Mouse (Mus musculus) E14TG2a.4 (cell line): ENCODE data around the gene Des.
A peak's percentile ranks its signal among the peaks of the same experiment; 100 is the strongest.

Experiments
- H3K27me3 ChIP-seq: 2 replicates; pipeline ENCODE4 v1.6.1; 2014; ENCODE audit warnings: low read length, control low read depth; ENCODE audit not compliant: insufficient read depth
- H3K36me3 ChIP-seq: 2 replicates; pipeline ENCODE4 v1.6.1; 2014; ENCODE audit warnings: low read length, control low read depth; ENCODE audit not compliant: insufficient read depth
- H3K4me1 ChIP-seq: replicated peaks from 2 replicates; pipeline ENCODE4 v1.6.1; 2014; ENCODE audit warnings: low read depth, low read length, control low read depth
- H3K4me3 ChIP-seq: replicated peaks from 2 replicates; pipeline ENCODE4 v1.5.1; 2014; ENCODE audit warnings: mild to moderate bottlenecking, low read length
- H3K9me3 ChIP-seq: 2 replicates; pipeline ENCODE4 v1.6.1; 2014; ENCODE audit warnings: low read length, control low read depth
- CTCF ChIP-seq: conservative IDR thresholded peaks from 2 replicates; pipeline ENCODE4 v1.5.1; 2014; ENCODE audit warnings: low read length
- NANOG ChIP-seq: IDR thresholded peaks from 2 replicates; pipeline ENCODE4 v1.6.1; 2014; ENCODE audit warnings: borderline replicate concordance, low read length, mixed read lengths
- POU5F1 ChIP-seq: IDR thresholded peaks from 2 replicates; pipeline ENCODE4 v1.6.1; 2014; ENCODE audit warnings: low read length, borderline replicate concordance

Des gene

DNA sequence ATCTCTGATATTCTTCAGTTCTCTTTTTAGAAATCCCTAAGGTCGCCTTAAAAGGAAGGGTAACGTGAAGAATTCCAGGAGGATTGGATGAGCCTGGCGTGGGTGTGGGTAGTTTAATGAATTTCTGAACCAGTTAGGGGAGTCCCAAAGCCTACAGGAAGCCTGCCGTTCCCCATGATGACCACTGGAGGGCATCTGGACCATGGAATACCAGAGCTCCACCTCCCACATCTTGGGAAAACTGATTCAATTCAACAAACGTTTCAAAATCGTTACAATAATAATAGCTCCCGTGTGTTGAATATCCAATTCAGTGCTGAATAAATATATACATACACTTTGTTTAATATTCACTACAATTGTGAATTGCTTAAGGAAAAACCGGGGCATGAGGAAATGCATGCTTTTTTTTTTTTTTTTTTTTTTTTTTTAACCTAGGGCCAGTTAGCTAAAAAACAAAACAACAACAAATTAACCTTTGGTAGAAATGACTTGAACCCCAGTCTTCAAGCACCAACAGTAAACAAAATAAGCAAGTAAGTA is 17.2 kb upstream of the Des start:
- TF ChIP-seq NANOG (no peak), CTCF (peak; percentile 85)
- H3K9me3 ChIP-seq: no peaks in the 10 kb centered on the region

GRCm38 (mm10) chr1:75344291-75345035 is 15.7 kb upstream of the Des start:
- Histone ChIP-seq H3K4me1 (peaks cover 55% of the 10 kb centered on the region), H3K9me3 (no peaks in the 10 kb centered on the region), H3K4me3 (peak overlapping the region; percentile 73), H3K36me3 (no peaks in the 10 kb centered on the region), H3K27me3 (peaks cover 8% of the 10 kb centered on the region; the same call in 1 of the 2 replicates)
- TF ChIP-seq POU5F1 (no peak), CTCF (no peak), NANOG (no peak)

More for the DNA sequence above, 17.2 kb upstream of the Des start:
- H3K4me1 ChIP-seq: peaks cover 54% of the 10 kb centered on the region
- H3K4me3 ChIP-seq: no peak overlapping the region
- no peaks in the 10 kb centered on the region for H3K36me3 ChIP-seq
- peaks cover 10% of the 10 kb centered on the region for H3K27me3 ChIP-seq

DNA sequence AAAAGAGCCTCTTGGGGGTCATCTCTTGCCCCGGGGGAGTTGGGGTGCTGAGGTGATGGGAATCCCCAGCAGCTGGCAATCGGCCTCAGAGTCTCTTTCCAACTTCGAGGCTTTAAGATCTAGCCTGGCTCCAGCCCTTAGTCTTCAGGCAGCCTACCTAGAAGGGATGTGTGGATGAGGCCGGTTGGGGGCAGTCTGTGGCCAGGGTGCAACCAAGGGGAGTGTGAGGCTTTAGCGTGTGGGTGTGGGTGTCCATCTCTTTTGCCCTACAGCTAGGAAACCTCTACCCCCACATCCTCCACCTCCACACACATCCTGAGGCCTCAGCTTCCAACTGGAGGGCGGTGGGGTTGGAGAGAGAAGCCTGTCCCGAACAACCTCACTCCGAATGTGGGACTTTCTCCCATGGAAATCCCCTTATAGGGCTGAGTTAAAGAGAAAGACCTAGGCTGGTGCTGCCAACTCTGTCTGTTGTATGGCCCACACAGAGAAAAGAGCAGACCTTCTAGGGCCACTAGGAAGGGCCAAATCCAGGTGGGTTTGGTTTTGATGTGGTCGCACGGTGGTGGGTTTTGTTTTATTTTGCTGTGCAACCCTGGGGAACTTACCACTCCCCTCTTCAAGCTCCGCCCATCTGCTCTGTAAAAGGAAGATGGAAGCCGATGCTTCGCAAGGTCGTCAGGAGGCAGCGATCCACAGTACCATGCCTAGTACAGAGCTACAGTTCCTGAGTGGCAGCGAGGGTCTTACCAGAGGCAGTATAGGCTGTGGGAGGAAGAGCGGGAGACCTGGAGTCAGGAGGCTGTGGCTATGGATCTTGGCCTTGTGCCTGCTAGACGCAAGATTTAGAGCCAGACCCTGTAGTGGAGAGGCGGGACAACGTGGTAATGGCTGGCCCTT is 14.8 kb upstream of the Des start:
- peak overlapping the region; percentile 73 for H3K4me3 ChIP-seq
- H3K27me3 ChIP-seq: peaks cover 8% of the 10 kb centered on the region; the same call in 1 of the 2 replicates
- peaks cover 60% of the 10 kb centered on the region for H3K4me1 ChIP-seq
- H3K36me3 ChIP-seq: no peaks in the 10 kb centered on the region
- TF ChIP-seq CTCF (no peak), NANOG (no peak), POU5F1 (no peak)
- no peaks in the 10 kb centered on the region for H3K9me3 ChIP-seq

DNA sequence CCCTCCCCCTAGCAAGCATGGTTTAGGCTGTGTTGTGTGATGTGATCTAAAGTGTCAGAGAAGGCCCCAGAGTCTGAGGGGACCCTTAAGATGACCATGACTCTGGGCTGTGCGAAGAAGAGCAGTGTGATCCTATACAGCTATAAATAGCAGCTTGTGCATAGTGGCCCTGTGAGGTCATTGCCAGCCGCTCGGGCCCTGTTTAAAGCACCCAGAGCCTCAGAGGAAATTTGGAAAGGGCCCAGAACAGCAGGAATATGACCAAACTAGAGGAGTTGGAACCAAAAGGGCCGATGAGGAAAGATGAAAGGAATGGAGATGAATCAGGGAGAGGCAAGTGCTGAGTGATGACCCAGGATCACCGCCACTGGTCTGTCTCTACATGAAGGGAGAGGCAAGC is 12.8 kb upstream of the Des start:
- Histone ChIP-seq H3K9me3 (no peaks in the 10 kb centered on the region), H3K36me3 (no peaks in the 10 kb centered on the region), H3K27me3 (peaks cover 8% of the 10 kb centered on the region; the same call in 1 of the 2 replicates), H3K4me3 (no peak overlapping the region), H3K4me1 (peaks cover 58% of the 10 kb centered on the region)
- TF ChIP-seq NANOG (no peak), POU5F1 (no peak), CTCF (no peak)

DNA sequence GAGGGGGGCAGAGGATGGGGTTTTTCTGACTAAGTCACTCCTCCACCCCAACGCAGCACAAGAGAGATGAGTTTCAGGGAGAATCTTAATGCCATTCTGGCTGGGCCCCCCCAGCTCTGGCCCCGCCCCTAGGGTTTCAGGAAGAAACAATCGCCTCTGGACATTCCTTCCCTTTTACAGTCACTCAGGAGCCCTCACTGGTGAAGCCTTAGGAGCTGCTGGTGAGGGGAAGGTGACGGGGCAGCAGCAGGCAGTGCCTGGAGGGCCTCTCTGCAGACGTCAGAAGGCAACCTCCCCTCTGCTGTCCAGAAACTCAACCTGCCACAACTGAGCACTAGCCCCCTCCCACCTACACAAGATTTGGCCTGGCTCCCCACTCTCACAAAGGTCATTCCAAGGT is 10.9 kb upstream of the Des start:
- Histone ChIP-seq H3K4me1 (peaks cover 46% of the 10 kb centered on the region), H3K36me3 (no peaks in the 10 kb centered on the region), H3K9me3 (no peaks in the 10 kb centered on the region), H3K4me3 (no peak overlapping the region), H3K27me3 (peaks cover 12% of the 10 kb centered on the region; the same call in 1 of the 2 replicates)
- TF ChIP-seq NANOG: no peak
- TF ChIP-seq POU5F1: no peak
- no peak for TF ChIP-seq CTCF

DNA sequence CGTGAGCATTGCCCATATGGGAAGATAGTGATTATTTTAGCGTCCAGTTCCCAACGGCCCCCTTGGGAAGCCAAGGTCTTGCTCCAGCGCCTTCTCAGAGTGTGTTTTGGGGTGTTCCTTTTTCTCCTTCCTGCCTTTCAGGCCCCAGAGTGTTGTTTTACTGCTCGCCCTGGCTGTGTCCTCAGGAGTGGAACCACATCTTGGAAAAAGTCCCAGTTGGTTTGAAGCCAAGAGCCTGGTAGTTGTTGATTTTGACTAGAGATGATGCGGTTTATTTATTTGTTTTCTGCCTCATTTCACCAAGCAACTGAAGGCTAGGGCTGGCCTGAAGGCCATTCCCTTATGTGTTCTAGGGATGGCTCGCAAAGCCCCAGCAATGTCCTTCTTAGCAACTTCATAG is 2.9 kb upstream of the Des start:
- Histone ChIP-seq H3K27me3 (peaks cover 47% of the 10 kb centered on the region), H3K4me3 (no peak overlapping the region), H3K36me3 (no peaks in the 10 kb centered on the region), H3K9me3 (peaks cover 9% of the 10 kb centered on the region; the same call in 1 of the 2 replicates), H3K4me1 (peaks cover 32% of the 10 kb centered on the region)
- TF ChIP-seq CTCF (no peak), POU5F1 (no peak), NANOG (no peak)

DNA sequence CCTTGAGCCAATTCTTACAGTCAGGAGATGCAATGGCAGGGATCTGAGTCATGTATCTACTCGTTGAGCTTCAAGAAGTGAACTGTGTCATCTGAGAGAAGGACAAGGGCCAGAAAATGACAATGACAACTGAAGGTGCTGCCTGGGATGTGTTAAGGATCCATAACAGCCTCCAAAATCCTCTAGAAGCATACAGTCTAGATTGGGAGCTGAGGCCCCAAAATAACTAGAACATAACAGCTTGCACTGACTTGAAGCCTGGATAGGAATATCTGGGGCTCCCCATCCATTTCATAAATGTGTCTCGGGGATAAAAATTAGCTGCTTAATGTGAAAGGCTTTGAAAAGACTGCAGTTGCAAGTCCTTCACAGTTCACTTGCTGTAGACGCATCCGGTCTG is 2.1 kb upstream of the Des start:
- Histone ChIP-seq H3K36me3 (no peaks in the 10 kb centered on the region), H3K9me3 (peaks cover 9% of the 10 kb centered on the region; the same call in 1 of the 2 replicates), H3K4me1 (peaks cover 38% of the 10 kb centered on the region), H3K27me3 (peaks cover 51% of the 10 kb centered on the region), H3K4me3 (no peak overlapping the region)
- TF ChIP-seq NANOG (no peak), CTCF (no peak), POU5F1 (no peak)

GRCm38 (mm10) chr1:75359346-75359745 is 783 bp upstream of the Des start:
- TF ChIP-seq CTCF: no peak
- TF ChIP-seq NANOG: no peak
- TF ChIP-seq POU5F1: no peak
- Histone ChIP-seq H3K27me3 (peaks cover 51% of the 10 kb centered on the region), H3K9me3 (peaks cover 9% of the 10 kb centered on the region; the same call in 1 of the 2 replicates), H3K4me3 (no peak overlapping the region), H3K36me3 (no peaks in the 10 kb centered on the region), H3K4me1 (peaks cover 32% of the 10 kb centered on the region)
